Mouse (Mus musculus) forebrain, embryonic 11.5 days (tissue): ENCODE measurements around the gene Oxct2a. TPM values are rescaled to one million over a fixed set of nuclear protein-coding genes. Genes with fewer than 3 reads are reported as not detected.

ENCODE experiments used
- ATAC-seq: fragments of 200-750 bp; cut with Nextera tagmentation; replicated peaks from 2 replicates; pipeline ENCODE4 v1.8.0; 2017; ENCODE audit warnings: moderate TSS enrichment; ENCODE audit not compliant: low FRiP score
- DNase-seq: peaks from one replicate; pipeline ENCODE4 v3.0.0-alpha.2; 2017; ENCODE audit warnings: low spot score
- H3K27ac ChIP-seq: fragments of 300-500 bp; sonication (generic); 2 replicates; pipeline ENCODE4 v1.5.1; 2014; ENCODE audit warnings: low read depth, low read length
- H3K27me3 ChIP-seq: fragments of 300-500 bp; sonication (generic); 2 replicates; pipeline ENCODE4 v1.6.1; 2014; ENCODE audit warnings: mild to moderate bottlenecking, low read length, mixed read lengths; ENCODE audit not compliant: control insufficient read depth, insufficient read depth
- H3K36me3 ChIP-seq: fragments of 300-500 bp; sonication (generic); 2 replicates; pipeline ENCODE4 v1.6.1; 2014; ENCODE audit warnings: mild to moderate bottlenecking, low read length, moderate library complexity, mixed read lengths; ENCODE audit not compliant: control insufficient read depth, insufficient read depth
- H3K4me1 ChIP-seq: fragments of 300-500 bp; sonication (generic); replicated peaks from 2 replicates; pipeline ENCODE4 v1.6.1; 2014; ENCODE audit warnings: low read length, mixed read lengths; ENCODE audit not compliant: control insufficient read depth, insufficient read depth
- H3K4me2 ChIP-seq: fragments of 300-500 bp; sonication (generic); 2 replicates; pipeline ENCODE4 v1.6.1; 2014; ENCODE audit warnings: low read depth, mild to moderate bottlenecking, low read length, moderate library complexity, mixed read lengths; ENCODE audit not compliant: severe bottlenecking
- H3K4me3 ChIP-seq: fragments of 300-500 bp; sonication (generic); 2 replicates; pipeline ENCODE4 v1.5.1; 2014; ENCODE audit warnings: low read depth, low read length
- H3K9ac ChIP-seq: fragments of 300-500 bp; sonication (generic); 2 replicates; pipeline ENCODE4 v1.6.1; 2014; ENCODE audit warnings: low read length
- H3K9me3 ChIP-seq: fragments of 300-500 bp; sonication (generic); 2 replicates; pipeline ENCODE4 v1.6.1; 2016; ENCODE audit warnings: low read length, mixed read lengths; ENCODE audit not compliant: control insufficient read depth
- WGBS: fragments of 180-500 bp; shearing (Covaris S2); extraction: QIAGEN DNeasy Blood & Tissue Kit; methylation state at CpG from one replicate; pipeline ENCODE4 v1.1.7; 2014; 5-methylcytosine and 5-hydroxymethylcytosine counted together
- polyA plus RNA-seq: library from polyadenylated mRNA; unstranded; fragments of >200 nt; fragmentation: Nextera tagmentation; extraction: Ambion mirVana; gene quantifications from 2 replicates; pipeline ENCODE4 v1.2.1, GENCODE M21; 2014

Gene Oxct2a
- not detected in 2 replicates for polyA plus RNA-seq

GRCm38 (mm10) chr4:123323534-123323933 is at the start of gene Oxct2a:
Gene Oxct2a (minus strand): TSS chr4:123323634.
- Histone ChIP-seq H3K4me1 (no peaks in the 10 kb centered on the region), H3K27ac (no peak within 1 kb of the TSS), H3K4me2 (peak within 1 kb of the TSS; percentile 36; the same call in 1 of the 2 replicates), H3K9ac (no peak within 1 kb of the TSS), H3K9me3 (no peaks in the 10 kb centered on the region), H3K36me3 (no peaks in the 10 kb centered on the region), H3K27me3 (peaks cover 6% of the 10 kb centered on the region), H3K4me3 (no peak within 1 kb of the TSS)
- no peak for ATAC-seq
- 9% methylated on average over 13 of the region's 13 CpGs for WGBS
- no peak for DNase-seq

- ATAC-seq (no peak), DNase-seq (no peak)
- Histone ChIP-seq H3K27ac (no peak overlapping the region), H3K27me3 (no peaks in the 10 kb centered on the region), H3K9me3 (no peaks in the 10 kb centered on the region), H3K9ac (no peak overlapping the region), H3K36me3 (peaks cover 25% of the 10 kb centered on the region), H3K4me2 (no peak overlapping the region), H3K4me3 (no peak overlapping the region), H3K4me1 (no peaks in the 10 kb centered on the region)
- 94% methylated on average over 4 of the region's 4 CpGs for WGBS
These were observed 40.1 kb upstream of the Oxct2a start for GRCm38 (mm10) chr4:123363555-123363954.

DNA sequence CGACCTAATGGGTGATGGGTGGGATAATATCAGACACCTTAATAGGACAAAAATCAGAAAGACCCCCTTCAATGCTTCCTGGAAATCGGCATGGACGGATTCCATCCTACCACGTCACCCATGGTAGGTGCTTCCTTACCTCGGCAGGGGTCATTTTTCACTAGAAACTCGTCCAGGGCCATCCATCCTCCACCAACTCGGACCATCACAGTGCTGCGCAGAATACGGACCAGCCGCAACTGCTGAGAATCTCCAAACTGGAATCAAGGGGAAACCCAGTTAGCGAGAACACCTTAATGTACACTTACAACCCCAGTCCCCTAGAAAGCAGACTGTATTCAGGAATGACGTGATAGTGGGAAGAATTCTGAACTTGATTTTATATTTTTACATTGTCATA is 37.3 kb upstream of the Oxct2a start:
- ATAC-seq (no peak), DNase-seq (no peak)
- peaks cover 18% of the 10 kb centered on the region for H3K36me3 ChIP-seq
- no peaks in the 10 kb centered on the region for H3K27me3 ChIP-seq
- no peaks in the 10 kb centered on the region for H3K9me3 ChIP-seq
- WGBS, result 92% methylated on average over 12 of the region's 12 CpGs
- no peak overlapping the region for H3K4me3 ChIP-seq
- no peak overlapping the region for H3K27ac ChIP-seq
- H3K4me2 ChIP-seq, result no peak overlapping the region
- H3K9ac ChIP-seq, result no peak overlapping the region
- H3K4me1 ChIP-seq, result no peaks in the 10 kb centered on the region

GRCm38 (mm10) chr4:123358613-123359012 is 35.2 kb upstream of the Oxct2a start:
- H3K27me3 ChIP-seq, result no peaks in the 10 kb centered on the region
- no peak overlapping the region for H3K27ac ChIP-seq
- H3K9me3 ChIP-seq, result no peaks in the 10 kb centered on the region
- H3K4me2 ChIP-seq, result no peak overlapping the region
- H3K36me3 ChIP-seq, result peaks cover 14% of the 10 kb centered on the region; the same call in 1 of the 2 replicates
- DNase-seq, result no peak
- no peaks in the 10 kb centered on the region for H3K4me1 ChIP-seq
- ATAC-seq, result no peak
- no peak overlapping the region for H3K4me3 ChIP-seq
- no peak overlapping the region for H3K9ac ChIP-seq
- 93% methylated on average over 7 of the region's 7 CpGs for WGBS

- H3K27me3 ChIP-seq, result no peaks in the 10 kb centered on the region
- H3K9ac ChIP-seq, result no peak overlapping the region
- no peak overlapping the region for H3K4me3 ChIP-seq
- DNase-seq, result no peak
- no peak overlapping the region for H3K4me2 ChIP-seq
- H3K36me3 ChIP-seq, result peaks cover 15% of the 10 kb centered on the region; the same call in 1 of the 2 replicates
- WGBS, result 95% methylated on average over 8 of the region's 8 CpGs
- H3K9me3 ChIP-seq, result no peaks in the 10 kb centered on the region
- H3K4me1 ChIP-seq, result no peaks in the 10 kb centered on the region
- ATAC-seq, result no peak
- H3K27ac ChIP-seq, result no peak overlapping the region
These were observed 32.5 kb upstream of the Oxct2a start for GRCm38 (mm10) chr4:123355941-123356340.

GRCm38 (mm10) chr4:123353271-123353877 is 29.9 kb upstream of the Oxct2a start:
- H3K4me3 ChIP-seq, result no peak overlapping the region
- no peaks in the 10 kb centered on the region for H3K27me3 ChIP-seq
- WGBS, result 90% methylated on average over 10 of the region's 10 CpGs
- no peak overlapping the region for H3K4me2 ChIP-seq
- no peaks in the 10 kb centered on the region for H3K9me3 ChIP-seq
- ATAC-seq (no peak), DNase-seq (no peak)
- H3K36me3 ChIP-seq, result peaks cover 12% of the 10 kb centered on the region; the same call in 1 of the 2 replicates
- no peak overlapping the region for H3K27ac ChIP-seq
- no peaks in the 10 kb centered on the region for H3K4me1 ChIP-seq
- no peak overlapping the region for H3K9ac ChIP-seq

DNA sequence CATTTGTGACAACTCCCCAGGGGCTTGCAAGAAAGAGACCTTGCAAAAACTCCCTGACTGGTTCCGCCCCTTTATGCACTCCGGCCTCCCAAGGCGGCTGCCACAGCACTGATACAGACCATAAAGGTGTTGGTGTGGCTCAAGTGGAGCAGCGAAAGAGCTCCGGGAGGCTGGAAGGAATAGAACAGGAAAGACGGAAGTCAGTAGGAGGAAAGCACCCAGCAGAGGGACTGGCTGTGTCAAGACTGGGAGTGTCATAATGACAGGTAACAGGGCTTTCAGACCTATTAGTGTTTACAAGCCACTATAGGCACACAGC is 20.0 kb upstream of the Oxct2a start:
- WGBS, result 11% methylated on average over 6 of the region's 6 CpGs
- H3K4me1 ChIP-seq, result peaks cover 4% of the 10 kb centered on the region
- ATAC-seq (no peak), DNase-seq (no peak)
- H3K4me3 ChIP-seq, result peak overlapping the region; percentile 49
- no peak overlapping the region for H3K27ac ChIP-seq
- H3K36me3 ChIP-seq, result no peaks in the 10 kb centered on the region; the same call in 1 of the 2 replicates
- H3K27me3 ChIP-seq, result peaks cover 37% of the 10 kb centered on the region
- H3K9me3 ChIP-seq, result no peaks in the 10 kb centered on the region
- H3K4me2 ChIP-seq, result peak overlapping the region; percentile 87
- H3K9ac ChIP-seq, result no peak overlapping the region

GRCm38 (mm10) chr4:123342642-123343470 is 19.4 kb upstream of the Oxct2a start, which contains the start of gene Bmp8a:
Gene Bmp8a (minus strand): TSS chr4:123343252.
- WGBS, result under 1% methylated on average over 64 of the region's 65 CpGs
- H3K4me1 ChIP-seq, result peaks cover 4% of the 10 kb centered on the region
- peak within 1 kb of the TSS; percentile 49 for H3K4me3 ChIP-seq
- no peaks in the 10 kb centered on the region; the same call in 1 of the 2 replicates for H3K36me3 ChIP-seq
- no peak within 1 kb of the TSS for H3K27ac ChIP-seq
- H3K9me3 ChIP-seq, result no peaks in the 10 kb centered on the region
- peak within 1 kb of the TSS; percentile 87 for H3K4me2 ChIP-seq
- H3K27me3 ChIP-seq, result peaks cover 37% of the 10 kb centered on the region
- DNase-seq, result peak; percentile 89
- peak; percentile 93 for ATAC-seq
- H3K9ac ChIP-seq, result peak within 1 kb of the TSS; percentile 23; the same call in 1 of the 2 replicates
